Mouse (Mus musculus): ENCODE results near the gene Arap2. TPM values are rescaled to one million over a fixed set of nuclear protein-coding genes. Genes with fewer than 3 reads are reported as not detected.
"Not testable (repeated sequence)": the region's sequence is repeated elsewhere in the genome, so short reads cannot be mapped to it uniquely, and the experiment has no call there.

The Arap2 gene
- polyA plus RNA-seq, 1 experiment = 9.3 TPM

DNA sequence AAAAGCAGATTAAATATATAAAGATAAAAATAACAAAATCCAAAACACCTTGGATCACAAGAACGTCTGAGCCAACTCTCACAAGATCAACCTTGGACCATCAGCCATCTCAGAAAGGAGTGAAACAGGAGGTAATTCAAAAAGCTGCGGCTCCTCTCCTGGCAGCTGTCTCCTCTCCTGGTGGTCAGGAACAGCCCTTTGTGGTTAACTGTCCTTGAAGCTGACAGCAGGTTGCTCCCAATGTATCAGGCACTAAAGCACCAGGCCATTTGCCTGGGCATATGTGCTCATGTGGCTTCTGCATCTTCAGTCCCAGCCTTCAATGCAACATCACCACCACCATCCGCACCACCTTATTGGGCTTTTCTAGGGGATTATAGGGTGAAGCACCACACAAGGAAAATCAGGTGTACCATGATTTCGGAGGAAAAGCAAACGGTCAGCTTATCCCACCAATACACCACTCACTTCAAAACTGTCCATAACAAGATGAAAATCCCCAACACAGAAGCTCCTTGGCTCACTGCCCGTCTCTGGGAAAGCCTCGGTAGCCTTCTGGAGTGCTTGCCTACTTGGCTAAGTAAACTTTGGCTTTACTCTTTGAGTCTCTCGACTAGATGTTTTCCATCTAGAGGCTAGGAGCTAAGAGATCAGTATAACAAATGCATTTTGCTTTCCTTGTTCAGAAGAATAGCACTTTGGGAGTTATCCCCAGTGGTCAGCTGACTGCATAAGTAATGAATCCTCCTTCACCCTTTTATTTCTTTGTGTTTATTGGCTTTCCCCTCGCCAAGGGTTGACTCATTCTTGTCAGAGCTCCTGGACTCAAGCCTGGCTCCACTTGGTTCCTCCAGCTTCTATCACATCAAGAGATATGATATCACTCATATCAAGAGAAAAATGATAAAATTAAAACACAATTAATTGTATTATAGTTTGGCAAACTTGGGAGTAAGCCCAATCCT, 26.2 kb downstream of the Arap2 start:
- no peak for DNase-seq (ENCODE audit: low spot score)

- not testable (repeated sequence) for DNase-seq (ENCODE audit: low spot score)
Observed at GRCm38 (mm10) chr5:62730573-62730972, 35.4 kb downstream of the Arap2 start.

GRCm38 (mm10) chr5:62725551-62725950, 40.4 kb downstream of the Arap2 start:
- DNase-seq (ENCODE audit: low spot score) = no peak

- no peak for DNase-seq (ENCODE audit: low spot score)
Observed at GRCm38 (mm10) chr5:62723261-62724105, 42.5 kb downstream of the Arap2 start.

- no peak for DNase-seq (ENCODE audit: low spot score)
Observed at GRCm38 (mm10) chr5:62716468-62716867, 49.5 kb downstream of the Arap2 start.

DNA sequence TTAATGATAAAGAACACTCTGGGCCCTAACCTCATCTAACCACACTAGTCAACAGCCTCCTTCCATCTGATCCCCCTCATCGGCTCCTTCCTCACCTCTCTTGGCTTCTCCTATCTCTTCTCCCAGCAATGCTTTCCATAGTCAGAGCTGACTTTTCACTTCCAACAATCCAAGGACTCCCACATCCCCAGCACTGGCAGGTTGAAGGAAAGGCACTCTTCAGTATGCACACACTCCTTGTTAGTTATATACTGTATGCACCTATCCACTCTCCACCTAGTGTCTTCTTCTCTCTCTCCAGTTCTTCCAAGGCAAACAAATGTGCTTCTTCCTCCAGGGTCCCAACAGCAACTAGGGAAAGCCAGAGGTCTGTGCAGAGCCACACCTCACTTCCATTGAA, 50.0 kb downstream of the Arap2 start:
- DNase-seq (ENCODE audit: low spot score) = no peak

- no peak for DNase-seq (ENCODE audit: low spot score)
Observed at GRCm38 (mm10) chr5:62715436-62715835, 50.5 kb downstream of the Arap2 start.

GRCm38 (mm10) chr5:62710955-62711354, 55.0 kb downstream of the Arap2 start:
- no peak for DNase-seq (ENCODE audit: low spot score)

GRCm38 (mm10) chr5:62706900-62707299, 59.1 kb downstream of the Arap2 start:
- DNase-seq (ENCODE audit: low spot score) = no peak

DNA sequence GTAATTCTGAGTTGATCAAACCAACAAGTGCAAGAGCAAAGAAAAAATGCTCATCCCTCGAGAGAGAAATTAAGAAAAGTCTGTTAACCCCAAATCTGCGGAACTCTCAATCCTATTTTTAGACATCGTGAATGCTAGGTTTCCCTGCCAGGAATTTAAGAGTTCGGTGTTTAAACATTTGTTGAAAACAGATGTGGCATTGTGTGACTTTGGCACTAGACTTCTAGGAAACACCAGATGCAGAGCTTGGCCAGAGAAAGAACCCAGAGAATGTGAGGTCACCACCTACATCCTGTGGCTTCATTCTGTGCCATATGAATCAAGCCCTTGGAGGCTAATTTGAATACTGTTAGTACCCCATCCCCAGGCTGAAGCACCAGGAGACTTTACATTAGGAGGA, 76.0 kb downstream of the Arap2 start:
- DNase-seq (ENCODE audit: low spot score) = no peak

GRCm38 (mm10) chr5:62683751-62684150, 82.2 kb downstream of the Arap2 start:
- DNase-seq (ENCODE audit: low spot score) = no peak

DNA sequence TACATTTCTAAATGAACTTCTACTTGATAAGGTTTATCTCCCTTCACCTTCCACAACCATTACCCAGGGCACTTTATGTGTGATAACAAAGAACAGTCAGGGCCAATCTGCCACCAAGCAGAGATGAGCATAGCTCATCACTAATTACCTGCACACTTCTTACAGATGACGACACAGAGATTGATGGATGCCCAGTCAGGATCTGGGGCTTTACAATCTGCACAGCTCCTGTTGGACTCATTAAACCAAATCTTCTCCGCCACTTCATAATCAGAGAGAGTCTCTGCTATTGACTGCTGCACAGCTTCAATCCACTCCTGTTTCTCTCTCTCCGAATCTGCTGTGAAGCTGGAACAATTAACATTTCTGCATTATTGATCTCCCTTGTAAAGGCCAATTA, 82.8 kb downstream of the Arap2 start:
- DNase-seq (ENCODE audit: low spot score) = no peak

- no peak for DNase-seq (ENCODE audit: low spot score)
Observed at GRCm38 (mm10) chr5:62677390-62677789, 88.6 kb downstream of the Arap2 start.

GRCm38 (mm10) chr5:62672736-62673436, 93.1 kb downstream of the Arap2 start:
- DNase-seq (ENCODE audit: low spot score) = no peak

DNA sequence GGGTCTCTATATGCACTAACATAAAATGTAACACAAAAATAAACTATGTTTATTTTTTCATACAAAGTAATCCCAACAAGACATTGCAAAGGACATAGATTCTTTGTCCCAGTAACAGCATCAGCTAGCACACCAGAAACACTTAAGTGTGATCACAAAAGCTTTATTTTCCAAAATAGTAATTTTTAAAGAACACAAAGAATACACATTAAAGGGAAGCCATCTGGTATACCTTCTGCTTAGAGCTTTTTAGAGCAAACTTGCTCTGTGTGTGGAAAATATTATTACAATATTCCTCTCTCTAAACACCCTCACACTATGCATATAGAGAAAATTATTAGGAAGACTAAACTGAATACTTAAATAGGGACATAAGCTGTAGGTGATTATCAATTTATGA, 100.6 kb downstream of the Arap2 start:
- DNase-seq (ENCODE audit: low spot score) = no peak

DNA sequence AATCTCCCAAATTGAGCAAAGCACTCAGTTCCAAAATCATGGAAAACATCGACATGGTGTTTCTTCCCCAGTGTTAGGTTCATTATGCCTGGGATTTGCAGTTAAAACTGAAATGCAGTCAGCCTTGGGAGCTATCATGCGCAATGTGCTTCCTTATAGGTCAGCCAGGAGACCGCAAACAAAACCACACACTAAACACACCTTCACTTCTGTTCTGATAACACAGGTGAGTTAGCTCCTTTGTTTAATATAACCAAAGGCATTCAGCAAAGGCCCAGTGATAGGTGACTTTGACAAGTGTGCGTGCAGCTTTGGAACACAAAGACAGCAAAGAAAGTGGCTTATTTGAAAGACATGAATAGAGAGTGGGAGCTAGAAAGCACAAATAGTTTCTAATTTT, 101.1 kb downstream of the Arap2 start:
- DNase-seq (ENCODE audit: low spot score) = no peak

DNA sequence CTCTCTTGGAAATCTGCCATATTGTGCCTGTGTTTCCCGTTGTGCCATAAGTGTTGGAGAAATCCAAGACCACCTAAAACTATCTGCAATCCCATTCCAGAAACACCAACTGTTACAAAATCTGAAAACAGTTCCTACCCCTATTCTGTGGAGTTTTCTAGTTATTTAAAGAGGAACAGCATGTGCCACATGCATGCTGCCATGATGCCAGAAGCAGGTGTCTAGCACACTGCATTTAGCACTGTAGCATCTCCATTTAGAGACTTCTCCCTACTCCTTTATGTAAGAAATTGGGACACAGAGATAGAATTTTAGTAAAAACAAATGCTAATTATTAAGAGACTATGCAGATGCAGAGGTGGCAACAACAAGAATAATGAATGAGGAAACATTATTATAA, 102.8 kb downstream of the Arap2 start:
- DNase-seq (ENCODE audit: low spot score) = no peak

- DNase-seq (ENCODE audit: low spot score) = no peak
Observed at GRCm38 (mm10) chr5:62653924-62654323, 112.0 kb downstream of the Arap2 start.

- DNase-seq (ENCODE audit: low spot score) = no peak
Observed at GRCm38 (mm10) chr5:62642330-62642729, 123.6 kb downstream of the Arap2 start.

GRCm38 (mm10) chr5:62640501-62640900, 125.5 kb downstream of the Arap2 start:
- no peak for DNase-seq (ENCODE audit: low spot score)

GRCm38 (mm10) chr5:62636341-62636740, 129.6 kb downstream of the Arap2 start:
- DNase-seq (ENCODE audit: low spot score) = no peak

- no peak for DNase-seq (ENCODE audit: low spot score)
Observed at GRCm38 (mm10) chr5:62628901-62629300, 137.1 kb downstream of the Arap2 start.
